8 mouse cellular contexts compared by ENCODE assay signal in the genomic region with DNA sequence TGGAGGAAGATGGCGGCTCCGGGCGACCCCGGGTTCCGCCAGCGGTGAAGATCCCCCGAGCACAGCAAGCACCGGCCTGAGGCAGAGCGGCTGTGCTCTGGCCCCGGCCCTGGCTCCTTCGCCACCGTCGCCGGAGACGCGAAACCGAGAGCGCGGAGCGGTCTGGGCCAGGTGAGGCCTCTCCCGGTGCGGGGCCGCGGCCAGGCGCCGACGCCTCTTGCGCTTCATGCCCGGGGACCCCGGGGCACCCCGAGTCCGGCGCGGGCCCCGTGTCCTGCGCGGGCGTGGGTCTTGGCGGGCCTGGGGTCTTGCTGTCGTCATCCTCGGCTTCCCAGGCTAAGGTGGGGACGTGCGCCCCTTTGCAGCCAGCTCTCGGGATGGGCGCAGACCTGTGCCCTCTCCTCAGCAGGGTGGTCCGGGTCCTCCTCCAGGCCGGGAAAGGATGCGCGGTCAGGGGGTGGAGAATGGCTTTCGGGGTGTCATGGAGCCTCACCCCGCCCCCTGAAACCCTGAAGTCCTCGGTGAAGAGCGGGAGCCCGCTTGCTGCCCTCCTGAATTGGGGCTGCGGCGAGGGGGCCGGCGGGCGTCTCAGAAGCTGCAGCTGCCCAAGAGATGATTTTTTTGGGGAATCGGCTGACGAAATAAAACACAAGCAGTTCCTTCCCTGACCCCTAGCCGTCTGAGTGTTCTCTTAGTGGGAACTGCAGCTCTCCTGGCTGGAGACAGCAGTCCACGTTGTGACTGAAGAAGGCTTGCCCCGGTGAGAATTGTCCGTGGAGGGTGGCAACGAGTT. TPM values are rescaled to one million over a fixed set of nuclear protein-coding genes. Genes with fewer than 3 reads are reported as not detected.
DNase-seq lines count a peak whose midpoint lies in the region; ATAC-seq and TF ChIP-seq lines count a peak whose summit lies in the region.

No protein-coding gene starts in this region.

- H3K79me2 ChIP-seq in macrophage (ENCODE audit: inconsistent target): peaks cover 51% of the 10 kb centered on the region

- H3K36me3 ChIP-seq in kidney, adult 2 months (ENCODE audit: control insufficient read depth, insufficient read depth, low read length): no peaks in the 10 kb centered on the region
- no peaks in the 10 kb centered on the region for H3K36me3 ChIP-seq in macrophage (ENCODE audit: inconsistent target)

- H3K27me3 ChIP-seq in kidney, adult 2 months (replicated peaks; ENCODE audit: control insufficient read depth, insufficient read depth, low read length): no peaks in the 10 kb centered on the region

- peak overlapping the region; percentile 99 for H3K4me3 ChIP-seq in bone marrow macrophage, adult 2 months (ENCODE audit: insufficient read depth, low read length)
- H3K4me3 ChIP-seq in kidney, adult 2 months (ENCODE audit: insufficient read depth, low read depth, low read length): peak overlapping the region; percentile 85
- H3K4me3 ChIP-seq in macrophage (ENCODE audit: inconsistent target): peak overlapping the region; percentile 66

- ATAC-seq in granulocyte monocyte progenitor cell, adult 5-6 weeks (replicated peaks; ENCODE audit: poor library complexity, severe bottlenecking): peak; percentile 66

- peaks cover 27% of the 10 kb centered on the region for H3K4me1 ChIP-seq in bone marrow macrophage, adult 2 months (ENCODE audit: control insufficient read depth, insufficient read depth, low read length)
- H3K4me1 ChIP-seq in kidney, adult 2 months (ENCODE audit: control insufficient read depth, insufficient read depth, low read length): peaks cover 9% of the 10 kb centered on the region; the same call in 1 of the 2 replicates

- DNase-seq in urinary bladder, postnatal 14 days (ENCODE audit: low spot score): peak; percentile 32
- DNase-seq in urinary bladder, postnatal 4 days (ENCODE audit: low spot score in 2 of 2): no peak
- no peak for DNase-seq in kidney, adult 2 months
- DNase-seq in spleen, postnatal 4 days (ENCODE audit: low spot score in 2 of 2): peak; percentile 67 to 84
- no peak for DNase-seq in ovary, postnatal 10 days (ENCODE audit: low spot score)

- H3K27ac ChIP-seq in bone marrow macrophage, adult 2 months (ENCODE audit: insufficient read depth, low read depth, low read length): peak overlapping the region; percentile 38
- H3K27ac ChIP-seq in kidney, adult 2 months (ENCODE audit: insufficient read depth, low read depth, low read length): peak overlapping the region; percentile 81
- peak overlapping the region; percentile 29 for H3K27ac ChIP-seq in macrophage

- no peak for TF ChIP-seq CTCF in bone marrow macrophage, adult 2 months (IDR thresholded peaks at IDR 0.05; ENCODE audit: low read depth, low read length)
- no peak for TF ChIP-seq CTCF in kidney, adult 2 months (conservative IDR thresholded peaks at IDR 0.05; ENCODE audit: insufficient read depth, insufficient read length, low read depth, low read length)

- no peak for TF ChIP-seq POLR2A in bone marrow macrophage, adult 2 months (IDR thresholded peaks at IDR 0.05; ENCODE audit: borderline replicate concordance, low read depth, low read length)
- no peak for TF ChIP-seq POLR2A in kidney, adult 2 months (IDR thresholded peaks at IDR 0.05; ENCODE audit: low read depth, low read length)

- WGBS in kidney, adult 2 months: under 1% methylated on average over 66 of the region's 66 CpGs
- WGBS in macrophage (ENCODE audit: missing documents): 1% methylated on average over 48 of the region's 66 CpGs

RNA-seq across cellular contexts. Expression of a gene that starts 0.5 kb away (rescaled TPM):
- 22.0 and 28.2 TPM in 2 replicates for polyA plus RNA-seq in bone marrow macrophage, adult 2 months (2012; ENCODE audit: insufficient read depth, insufficient read length, missing spikeins)
- 16.5 and 18.6 TPM in 2 replicates for total RNA-seq in granulocyte monocyte progenitor cell, adult 5-6 weeks (2014; fragmentation: Nextera tagmentation)
- total RNA-seq in granulocyte monocyte progenitor cell, adult 5-6 weeks (2017): 7.2 and 7.8 TPM in 2 replicates
- polyA plus RNA-seq in kidney, adult 2 months (2012; rRNA removed): 11.7 and 13.0 TPM in 2 replicates
- 10 to 100 TPM; 16.8 to 42.5 (median 23.5) TPM for total RNA-seq in macrophage (2018; cell fraction: chromatin; rRNA removed)
- 10 to 100 TPM; 13.5 to 25.0 (median 18.3) TPM for total RNA-seq in macrophage (2018; cell fraction: cytosol; rRNA removed)
- total RNA-seq in macrophage (2018; cell fraction: nucleus; rRNA removed): 10 to 100 TPM; 15.7 to 46.5 (median 23.1) TPM
- polyA plus RNA-seq in macrophage (2018): 11.6 to 18.7 TPM (median 16.1 TPM) in 3 replicates

RNA-seq across cellular contexts. Expression of a gene that starts 8.6 kb away (rescaled TPM):
- 105 and 129 TPM in 2 replicates for polyA plus RNA-seq in bone marrow macrophage, adult 2 months (2012; ENCODE audit: insufficient read depth, insufficient read length, missing spikeins)
- 41.1 and 54.8 TPM in 2 replicates for total RNA-seq in granulocyte monocyte progenitor cell, adult 5-6 weeks (2014; fragmentation: Nextera tagmentation)
- total RNA-seq in granulocyte monocyte progenitor cell, adult 5-6 weeks (2017): 58.0 and 63.0 TPM in 2 replicates
- 59.3 and 60.3 TPM in 2 replicates for polyA plus RNA-seq in kidney, adult 2 months (2012; rRNA removed)
- total RNA-seq in macrophage (2018; cell fraction: chromatin; rRNA removed): 10 to 100 TPM; 23.6 to 59.4 (median 36.0) TPM
- total RNA-seq in macrophage (2018; cell fraction: cytosol; rRNA removed): 100 to 1,000 TPM in 2 of 26 experiments, 10 to 100 TPM in 24; 75.1 to 105 (median 85.7) TPM
- 10 to 100 TPM; 37.3 to 81.8 (median 59.9) TPM for total RNA-seq in macrophage (2018; cell fraction: nucleus; rRNA removed)
- 80.7 to 108 TPM (median 104 TPM) in 3 replicates for polyA plus RNA-seq in macrophage (2018)

Comparison
In these comparisons a context has a peak if more than half of its experiments do, and no peak if none do; other contexts are left out.
1. DNase-seq: peak in urinary bladder, postnatal 14 days (single experiment) and spleen, postnatal 4 days (2 of 2); none in urinary bladder, postnatal 4 days (0 of 2), kidney, adult 2 months (single experiment) and ovary, postnatal 10 days (single experiment).
2. H3K27ac ChIP-seq: peak in every context shown above with its lines; median percentile 81 in kidney, adult 2 months; 38 in bone marrow macrophage, adult 2 months; 29 in macrophage.
3. Peak in every context shown above with its lines, with median percentiles within 50 percentile points of each other: H3K4me3 ChIP-seq.